Mouse (Mus musculus): ENCODE measurements at regions not wholly inside any gene's neighbourhood (a gene's known extent, or its start where the extent isn't known, plus 50 kb on each side); places are given as distances from the start of the nearest gene placed in this dataset.

GRCm38 (mm10) chr2:117980856-117981255, 130.8 kb upstream of the Thbs1 start:
- no peak overlapping the region for H3K27ac ChIP-seq (ENCODE audit: poor library complexity, severe bottlenecking)
- no peak for ATAC-seq (ENCODE audit: insufficient number of reproducible peaks, low FRiP score)
- no peaks in the 10 kb centered on the region for H3K9me3 ChIP-seq (replicated peaks)
- H3K27me3 ChIP-seq (replicated peaks) = no peaks in the 10 kb centered on the region
- H3K4me3 ChIP-seq = no peak overlapping the region
- no peaks in the 10 kb centered on the region for H3K36me3 ChIP-seq
- 81% methylated on average over 2 of the region's 2 CpGs for WGBS
- no peak overlapping the region for H3K4me2 ChIP-seq
- H3K4me1 ChIP-seq (replicated peaks) = no peaks in the 10 kb centered on the region
- no peak overlapping the region for H3K9ac ChIP-seq

GRCm38 (mm10) chr2:117984569-117984968, 127.1 kb upstream of the Thbs1 start:
- Histone ChIP-seq H3K9ac (no peak overlapping the region), H3K9me3 (replicated peaks) (no peaks in the 10 kb centered on the region), H3K36me3 (no peaks in the 10 kb centered on the region), H3K4me2 (no peak overlapping the region), H3K4me1 (replicated peaks) (peaks cover 18% of the 10 kb centered on the region), H3K4me3 (no peak overlapping the region), H3K27ac (ENCODE audit: poor library complexity, severe bottlenecking) (no peak overlapping the region), H3K27me3 (replicated peaks) (no peaks in the 10 kb centered on the region)
- WGBS = 86% methylated on average over 5 of the region's 5 CpGs
- ATAC-seq (ENCODE audit: insufficient number of reproducible peaks, low FRiP score) = no peak

- no peak for ATAC-seq (ENCODE audit: insufficient number of reproducible peaks, low FRiP score)
- Histone ChIP-seq H3K36me3 (no peaks in the 10 kb centered on the region), H3K9me3 (replicated peaks) (no peaks in the 10 kb centered on the region), H3K27ac (ENCODE audit: poor library complexity, severe bottlenecking) (no peak overlapping the region), H3K4me2 (no peak overlapping the region), H3K4me1 (replicated peaks) (peaks cover 18% of the 10 kb centered on the region), H3K27me3 (replicated peaks) (no peaks in the 10 kb centered on the region), H3K9ac (no peak overlapping the region), H3K4me3 (no peak overlapping the region)
- WGBS = 51% methylated on average over 10 of the region's 10 CpGs
Measured at GRCm38 (mm10) chr2:117987426-117988215, 124.1 kb upstream of the Thbs1 start.

- WGBS = 47% methylated on average over 11 of the region's 11 CpGs
- H3K36me3 ChIP-seq = no peaks in the 10 kb centered on the region
- no peaks in the 10 kb centered on the region for H3K9me3 ChIP-seq (replicated peaks)
- ATAC-seq (ENCODE audit: insufficient number of reproducible peaks, low FRiP score) = no peak
- H3K27ac ChIP-seq (ENCODE audit: poor library complexity, severe bottlenecking) = no peak overlapping the region
- no peak overlapping the region for H3K4me2 ChIP-seq
- no peaks in the 10 kb centered on the region for H3K27me3 ChIP-seq (replicated peaks)
- H3K4me1 ChIP-seq (replicated peaks) = peaks cover 18% of the 10 kb centered on the region
- H3K9ac ChIP-seq = no peak overlapping the region
- H3K4me3 ChIP-seq = no peak overlapping the region
Measured at GRCm38 (mm10) chr2:117988396-117989173, 123.1 kb upstream of the Thbs1 start.

- 52% methylated on average over 8 of the region's 8 CpGs for WGBS
- Histone ChIP-seq H3K27me3 (replicated peaks) (no peaks in the 10 kb centered on the region), H3K9me3 (replicated peaks) (no peaks in the 10 kb centered on the region), H3K9ac (no peak overlapping the region), H3K4me3 (no peak overlapping the region), H3K4me1 (replicated peaks) (peaks cover 18% of the 10 kb centered on the region), H3K4me2 (no peak overlapping the region), H3K36me3 (no peaks in the 10 kb centered on the region), H3K27ac (ENCODE audit: poor library complexity, severe bottlenecking) (no peak overlapping the region)
- ATAC-seq (ENCODE audit: insufficient number of reproducible peaks, low FRiP score) = 0 out of 2 replicates have a peak, but pooled peaks have one; percentile 25
Measured at GRCm38 (mm10) chr2:117989215-117989614, 122.5 kb upstream of the Thbs1 start.

- no peak overlapping the region for H3K9ac ChIP-seq
- WGBS = 78% methylated on average over 14 of the region's 14 CpGs
Measured at GRCm38 (mm10) chr2:117996130-117997083, 115.3 kb upstream of the Thbs1 start.

GRCm38 (mm10) chr2:117999641-118000040, 112.0 kb upstream of the Thbs1 start:
- Histone ChIP-seq H3K36me3 (no peaks in the 10 kb centered on the region), H3K9me3 (replicated peaks) (no peaks in the 10 kb centered on the region), H3K4me3 (no peak overlapping the region), H3K27me3 (replicated peaks) (no peaks in the 10 kb centered on the region), H3K4me2 (no peak overlapping the region), H3K4me1 (replicated peaks) (0 out of 2 replicates have a peak, but pooled peaks cover 4% of the 10 kb centered on the region), H3K9ac (no peak overlapping the region), H3K27ac (ENCODE audit: poor library complexity, severe bottlenecking) (no peak overlapping the region)
- 30% methylated on average over 6 of the region's 6 CpGs for WGBS
- ATAC-seq (ENCODE audit: insufficient number of reproducible peaks, low FRiP score) = no peak

More at GRCm38 (mm10) chr2:117996130-117997083, 115.3 kb upstream of the Thbs1 start:
- Histone ChIP-seq H3K9me3 (replicated peaks) (no peaks in the 10 kb centered on the region), H3K4me1 (replicated peaks) (0 out of 2 replicates have a peak, but pooled peaks cover 4% of the 10 kb centered on the region), H3K27ac (ENCODE audit: poor library complexity, severe bottlenecking) (no peak overlapping the region), H3K4me2 (no peak overlapping the region), H3K4me3 (no peak overlapping the region), H3K36me3 (no peaks in the 10 kb centered on the region), H3K27me3 (replicated peaks) (no peaks in the 10 kb centered on the region)
- no peak for ATAC-seq (ENCODE audit: insufficient number of reproducible peaks, low FRiP score)

- H3K36me3 ChIP-seq = no peaks in the 10 kb centered on the region
- H3K4me3 ChIP-seq = no peak overlapping the region
- no peaks in the 10 kb centered on the region for H3K27me3 ChIP-seq (replicated peaks)
- WGBS = 78% methylated on average over 5 of the region's 5 CpGs
- ATAC-seq (ENCODE audit: insufficient number of reproducible peaks, low FRiP score) = no peak
- no peak overlapping the region for H3K4me2 ChIP-seq
- peaks cover under 1% of the 10 kb centered on the region; the same call in 1 of the 2 replicates for H3K9me3 ChIP-seq (replicated peaks)
- H3K4me1 ChIP-seq (replicated peaks) = peaks cover 10% of the 10 kb centered on the region
- H3K27ac ChIP-seq (ENCODE audit: poor library complexity, severe bottlenecking) = no peak overlapping the region
- H3K9ac ChIP-seq = no peak overlapping the region
Measured at GRCm38 (mm10) chr2:118004191-118004590, 107.5 kb upstream of the Thbs1 start.

GRCm38 (mm10) chr2:118007539-118008427, 103.9 kb upstream of the Thbs1 start:
- 39% methylated on average over 10 of the region's 10 CpGs for WGBS
- no peaks in the 10 kb centered on the region for H3K27me3 ChIP-seq (replicated peaks)
- peaks cover 3% of the 10 kb centered on the region; the same call in 1 of the 2 replicates for H3K9me3 ChIP-seq (replicated peaks)
- no peaks in the 10 kb centered on the region for H3K36me3 ChIP-seq
- no peak overlapping the region for H3K9ac ChIP-seq
- ATAC-seq (ENCODE audit: insufficient number of reproducible peaks, low FRiP score) = peak; percentile 61; the same call in 1 of the 2 replicates
- H3K27ac ChIP-seq (ENCODE audit: poor library complexity, severe bottlenecking) = no peak overlapping the region
- H3K4me1 ChIP-seq (replicated peaks) = peaks cover 6% of the 10 kb centered on the region
- no peak overlapping the region for H3K4me3 ChIP-seq
- no peak overlapping the region; the same call in 1 of the 2 replicates for H3K4me2 ChIP-seq

- Histone ChIP-seq H3K4me3 (no peak overlapping the region), H3K4me1 (replicated peaks) (peaks cover 6% of the 10 kb centered on the region), H3K9me3 (replicated peaks) (peaks cover 3% of the 10 kb centered on the region; the same call in 1 of the 2 replicates), H3K27ac (ENCODE audit: poor library complexity, severe bottlenecking) (no peak overlapping the region), H3K27me3 (replicated peaks) (no peaks in the 10 kb centered on the region), H3K4me2 (no peak overlapping the region), H3K9ac (no peak overlapping the region), H3K36me3 (no peaks in the 10 kb centered on the region)
- 72% methylated on average over 7 of the region's 7 CpGs for WGBS
- ATAC-seq (ENCODE audit: insufficient number of reproducible peaks, low FRiP score) = no peak
Measured at GRCm38 (mm10) chr2:118011679-118012078, 100.0 kb upstream of the Thbs1 start.

Measured in heart, embryonic 12.5 days (tissue).